Mouse (Mus musculus) heart, embryonic 11.5 days (tissue): ENCODE results near the gene C4bp. TPM values are rescaled to one million over a fixed set of nuclear protein-coding genes. Genes with fewer than 3 reads are reported as not detected.
"Not testable (repeated sequence)": the region's sequence is repeated elsewhere in the genome, so short reads cannot be mapped to it uniquely, and the experiment has no call there.

Experiments used
- ATAC-seq: fragments of 200-750 bp; cut with Nextera tagmentation; replicated peaks from 2 replicates; pipeline ENCODE4 v1.8.0; 2017; ENCODE audit warnings: moderate library complexity; ENCODE audit not compliant: insufficient number of reproducible peaks, low FRiP score, low TSS enrichment
- H3K27ac ChIP-seq: fragments of 300-500 bp; sonication (generic); 2 replicates; pipeline ENCODE4 v1.5.1; 2014; ENCODE audit warnings: mild to moderate bottlenecking, low read depth, low read length
- H3K27me3 ChIP-seq: fragments of 300-500 bp; sonication (generic); 2 replicates; pipeline ENCODE4 v1.6.1; 2014; ENCODE audit warnings: mild to moderate bottlenecking, low read length, mixed read lengths; ENCODE audit not compliant: control insufficient read depth, insufficient read depth
- H3K36me3 ChIP-seq: fragments of 300-500 bp; sonication (generic); 2 replicates; pipeline ENCODE4 v1.6.1; 2014; ENCODE audit warnings: mild to moderate bottlenecking, low read length, moderate library complexity, mixed read lengths; ENCODE audit not compliant: control insufficient read depth, insufficient read depth
- H3K4me1 ChIP-seq: fragments of 300-500 bp; sonication (generic); 2 replicates; pipeline ENCODE4 v1.6.1; 2014; ENCODE audit warnings: low read length; ENCODE audit not compliant: control insufficient read depth, insufficient read depth
- H3K4me2 ChIP-seq: fragments of 300-500 bp; sonication (generic); 2 replicates; pipeline ENCODE4 v1.6.1; 2014; ENCODE audit warnings: mild to moderate bottlenecking, moderate library complexity
- H3K4me3 ChIP-seq: fragments of 300-500 bp; sonication (generic); 2 replicates; pipeline ENCODE4 v1.5.1; 2014; ENCODE audit warnings: low read depth, low read length
- H3K9ac ChIP-seq: fragments of 300-500 bp; sonication (generic); 2 replicates; pipeline ENCODE4 v1.6.1; 2014; ENCODE audit warnings: mild to moderate bottlenecking, low read depth, low read length, moderate library complexity
- H3K9me3 ChIP-seq: fragments of 300-500 bp; sonication (generic); replicated peaks from 2 replicates; pipeline ENCODE4 v1.6.1; 2016; ENCODE audit warnings: low read length; ENCODE audit not compliant: control insufficient read depth
- WGBS: fragments of 180-500 bp; shearing (Covaris S2); extraction: QIAGEN DNeasy Blood & Tissue Kit; methylation state at CpG from one replicate; pipeline ENCODE4 v1.1.7; 2014; ENCODE audit not compliant: insufficient replicate concordance; 5-methylcytosine and 5-hydroxymethylcytosine counted together
- polyA plus RNA-seq: library from polyadenylated mRNA; unstranded; fragments of >200 nt; fragmentation: Nextera tagmentation; extraction: Ambion mirVana; gene quantifications from 2 replicates; pipeline ENCODE4 v1.2.1, GENCODE M21; 2014

C4bp gene
- polyA plus RNA-seq, 1 experiment from 2014 or later: not detected

DNA sequence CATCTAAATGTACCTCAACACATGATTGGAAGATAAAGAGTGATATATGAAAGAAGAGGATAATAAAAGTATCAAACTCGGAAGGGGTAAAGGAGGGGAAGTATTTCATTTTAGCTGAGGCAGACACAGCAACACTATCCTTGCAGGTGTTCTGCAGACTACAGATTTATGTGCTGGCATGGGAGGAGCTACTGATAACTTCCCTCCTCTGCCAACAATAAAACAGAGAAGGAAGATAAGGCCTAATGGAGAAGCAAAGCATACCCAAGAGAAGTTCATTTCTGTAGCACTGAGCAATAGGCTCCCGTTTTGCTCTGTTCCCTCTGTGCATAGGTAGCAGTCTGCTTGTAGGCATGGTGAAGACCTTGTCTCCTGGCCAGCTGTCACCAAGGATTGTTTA, 19.6 kb upstream of the C4bp start:
- no peak for ATAC-seq
- Histone ChIP-seq H3K36me3 (no peaks in the 10 kb centered on the region), H3K27me3 (no peaks in the 10 kb centered on the region), H3K4me3 (no peak overlapping the region), H3K4me1 (no peaks in the 10 kb centered on the region), H3K4me2 (no peak overlapping the region), H3K27ac (no peak overlapping the region), H3K9ac (no peak overlapping the region), H3K9me3 (no peaks in the 10 kb centered on the region)
- 65% methylated on average over 2 of the region's 2 CpGs for WGBS

DNA sequence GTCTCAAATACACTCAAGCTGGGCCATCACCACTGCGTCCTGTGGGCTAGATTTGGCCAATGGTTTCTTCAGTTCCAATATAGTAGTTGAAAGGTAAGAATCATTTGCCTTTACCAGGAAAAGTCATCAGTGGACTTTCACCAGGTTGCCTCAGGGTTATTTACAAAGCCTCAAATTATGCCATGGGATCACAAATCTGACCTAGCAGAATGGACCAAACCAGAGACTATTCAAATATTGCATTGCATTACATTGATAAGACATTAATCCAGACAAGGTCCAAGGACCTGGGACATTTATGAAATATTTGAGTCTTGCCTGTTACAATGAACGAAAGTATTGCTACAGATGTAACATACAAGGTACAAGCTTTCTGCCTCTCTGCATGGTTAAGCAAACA, 17.1 kb upstream of the C4bp start:
- Histone ChIP-seq H3K4me2 (no peak overlapping the region), H3K36me3 (no peaks in the 10 kb centered on the region)
- WGBS: 73% methylated on average over 2 of the region's 2 CpGs

DNA sequence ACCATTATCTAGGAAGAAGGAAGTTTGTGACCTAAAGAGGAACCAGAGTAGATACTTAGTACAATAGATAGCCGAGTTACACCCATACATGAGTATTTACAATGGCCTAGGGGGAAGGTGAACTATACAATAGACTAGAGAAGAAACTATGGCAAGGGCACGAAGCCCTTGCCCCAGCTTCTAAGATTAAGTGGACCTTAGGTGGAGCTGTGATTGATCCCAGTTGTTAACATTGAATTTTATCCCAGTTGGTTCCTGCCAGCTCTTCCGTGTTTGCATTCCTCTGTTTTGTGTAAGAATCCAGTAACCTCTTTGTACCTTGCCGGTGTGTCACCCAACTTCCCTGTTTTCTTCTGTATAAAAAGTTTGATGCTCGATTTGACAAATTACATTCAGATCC, 2.1 kb upstream of the C4bp start:
- not testable (repeated sequence) for H3K9me3 ChIP-seq, H3K4me3 ChIP-seq, H3K27ac ChIP-seq, H3K27me3 ChIP-seq, H3K36me3 ChIP-seq, H3K4me1 ChIP-seq, H3K4me2 ChIP-seq, ATAC-seq, H3K9ac ChIP-seq
- 75% methylated on average over 5 of the region's 5 CpGs for WGBS

More for the DNA sequence above, 17.1 kb upstream of the C4bp start:
- ATAC-seq: no peak
- H3K27me3 ChIP-seq: no peaks in the 10 kb centered on the region
- no peak overlapping the region for H3K4me3 ChIP-seq
- no peaks in the 10 kb centered on the region for H3K4me1 ChIP-seq
- no peak overlapping the region for H3K27ac ChIP-seq
- H3K9ac ChIP-seq: no peak overlapping the region
- H3K9me3 ChIP-seq: no peaks in the 10 kb centered on the region

DNA sequence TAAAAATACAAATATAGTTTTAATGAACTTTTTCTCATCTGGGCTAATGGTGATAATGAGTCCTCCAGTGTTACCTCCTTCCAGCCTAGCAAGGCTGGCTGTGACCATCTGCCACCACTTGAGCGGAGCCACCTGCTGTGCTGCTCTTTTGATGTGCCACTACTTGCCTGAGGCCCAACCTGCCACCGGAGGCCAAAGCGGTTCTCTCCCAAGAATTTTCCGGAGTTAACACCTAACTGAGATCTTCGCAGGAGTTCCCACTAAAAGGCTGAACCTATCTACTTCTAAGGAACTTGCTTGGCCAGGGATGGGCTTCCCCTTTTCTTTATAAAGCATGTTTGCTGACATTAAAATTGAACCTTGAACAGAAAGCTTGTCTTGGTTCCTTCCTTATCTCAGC, 1.8 kb downstream of the C4bp start:
- H3K9ac ChIP-seq, H3K4me2 ChIP-seq, ATAC-seq, H3K4me3 ChIP-seq, H3K27ac ChIP-seq, H3K27me3 ChIP-seq, H3K4me1 ChIP-seq, H3K9me3 ChIP-seq, H3K36me3 ChIP-seq: not testable (repeated sequence)
- WGBS: 26% methylated on average over 5 of the region's 5 CpGs

DNA sequence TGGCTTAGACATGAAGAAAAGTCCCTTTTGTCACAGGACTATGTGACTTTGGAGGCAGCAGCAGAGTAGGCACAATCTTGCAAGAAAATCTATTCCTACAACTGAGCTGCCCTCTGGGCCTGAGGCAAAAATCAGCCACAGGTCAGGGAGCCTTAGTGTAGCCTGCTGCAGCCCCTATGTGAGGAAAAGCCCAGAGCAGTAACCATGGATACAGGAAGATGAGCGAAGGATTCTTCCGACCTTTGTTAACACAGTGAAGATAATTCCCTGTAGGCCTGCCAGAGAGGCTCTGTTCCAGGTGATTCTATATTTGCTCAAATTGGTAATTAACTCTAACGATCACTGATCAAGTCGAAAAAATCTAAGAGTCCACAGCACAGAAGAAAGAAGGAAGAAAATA, 17.3 kb downstream of the C4bp start:
- Histone ChIP-seq H3K9me3 (no peaks in the 10 kb centered on the region), H3K9ac (no peak overlapping the region), H3K4me2 (no peak overlapping the region), H3K36me3 (no peaks in the 10 kb centered on the region), H3K4me1 (no peaks in the 10 kb centered on the region), H3K4me3 (no peak overlapping the region), H3K27ac (no peak overlapping the region), H3K27me3 (no peaks in the 10 kb centered on the region)
- ATAC-seq: no peak
- whole genome bisulfite sequencing: 69% methylated on average over 4 of the region's 4 CpGs

DNA sequence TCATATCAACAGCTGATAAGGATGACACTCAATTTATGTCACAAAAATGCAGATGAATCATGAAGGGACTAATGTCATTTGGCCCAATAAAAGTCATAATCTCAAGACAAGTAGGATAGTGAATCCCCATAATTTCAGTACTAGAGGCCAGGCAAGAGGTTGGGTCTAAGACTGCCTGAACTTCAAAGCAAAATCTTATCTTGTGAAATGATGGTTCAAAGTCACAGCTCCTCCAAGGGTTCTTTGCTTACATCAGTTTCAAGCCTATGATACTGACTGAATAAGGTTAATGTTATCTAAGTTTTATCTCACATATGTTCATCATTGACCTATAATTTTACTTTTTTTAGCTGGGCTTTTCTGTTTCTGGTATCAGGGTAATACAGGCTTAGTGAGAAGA, 20.5 kb downstream of the C4bp start:
- no peak overlapping the region for H3K4me3 ChIP-seq
- no peak overlapping the region for H3K27ac ChIP-seq
- H3K9me3 ChIP-seq: no peaks in the 10 kb centered on the region
- no peak overlapping the region for H3K4me2 ChIP-seq
- no peaks in the 10 kb centered on the region for H3K36me3 ChIP-seq
- H3K4me1 ChIP-seq: no peaks in the 10 kb centered on the region
- H3K27me3 ChIP-seq: no peaks in the 10 kb centered on the region
- ATAC-seq: no peak
- no peak overlapping the region for H3K9ac ChIP-seq

DNA sequence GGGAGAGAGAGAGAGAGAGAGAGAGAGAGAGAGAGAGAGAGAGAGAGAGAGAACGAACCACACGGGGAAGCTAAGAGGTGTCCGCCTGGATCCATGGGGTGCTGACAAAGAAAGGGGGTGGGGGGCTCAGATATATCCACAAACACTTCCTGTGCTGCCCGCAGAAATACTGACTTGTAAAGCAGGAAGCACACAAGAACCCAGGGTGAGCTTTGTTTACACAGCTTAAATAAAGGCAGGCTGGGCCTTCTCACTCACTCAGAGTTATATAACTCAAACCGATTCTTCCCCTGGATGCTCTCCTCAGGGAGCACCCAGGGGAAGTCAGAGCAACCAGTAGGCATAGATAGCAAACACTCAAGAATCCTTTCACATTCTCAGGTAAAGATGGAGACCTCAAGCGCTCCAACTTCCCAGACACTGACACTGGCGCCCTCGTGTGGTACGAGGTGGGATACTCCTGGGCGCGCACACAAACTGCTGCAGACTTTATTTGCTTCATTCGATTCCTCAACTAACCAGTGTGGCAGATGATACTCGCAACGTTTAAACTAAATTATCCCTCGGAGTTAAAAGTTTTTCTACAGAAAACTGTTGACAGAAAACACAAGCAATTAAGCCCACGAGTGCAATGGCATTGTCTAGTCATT, 27.5 kb downstream of the C4bp start:
- no peaks in the 10 kb centered on the region for H3K27me3 ChIP-seq
- H3K9ac ChIP-seq: no peak overlapping the region
- no peaks in the 10 kb centered on the region for H3K4me1 ChIP-seq
- no peak overlapping the region for H3K27ac ChIP-seq
- ATAC-seq: no peak
- peak overlapping the region; percentile 29; the same call in 1 of the 2 replicates for H3K4me2 ChIP-seq
- no peaks in the 10 kb centered on the region for H3K9me3 ChIP-seq
- 22% methylated on average over 16 of the region's 16 CpGs for WGBS
- no peak overlapping the region for H3K4me3 ChIP-seq
- no peaks in the 10 kb centered on the region for H3K36me3 ChIP-seq

DNA sequence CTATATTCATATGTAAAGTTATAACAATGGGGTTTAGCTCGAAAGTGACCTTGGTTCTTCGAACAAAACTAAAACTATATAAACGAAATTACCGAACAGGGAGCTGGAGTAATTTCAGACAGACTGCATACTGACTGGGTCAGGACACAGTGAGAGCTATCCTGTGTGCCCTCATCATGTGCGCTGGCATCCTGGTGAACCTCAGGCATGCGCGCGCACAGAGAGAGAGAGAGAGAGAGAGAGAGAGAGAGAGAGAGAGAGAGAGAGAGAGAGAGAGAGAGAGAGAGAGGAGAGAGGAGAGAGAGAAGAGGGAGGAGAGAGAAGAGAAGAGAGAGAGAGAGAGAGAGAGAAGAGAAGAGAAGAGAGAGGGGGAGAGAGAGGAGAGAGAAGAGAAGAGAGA, 28.1 kb downstream of the C4bp start:
- H3K9ac ChIP-seq: no peak overlapping the region
- no peak for ATAC-seq
- no peaks in the 10 kb centered on the region for H3K9me3 ChIP-seq
- no peak overlapping the region for H3K4me3 ChIP-seq
- WGBS: 76% methylated on average over 8 of the region's 8 CpGs
- H3K4me2 ChIP-seq: no peak overlapping the region
- no peaks in the 10 kb centered on the region for H3K4me1 ChIP-seq
- no peaks in the 10 kb centered on the region for H3K36me3 ChIP-seq
- H3K27me3 ChIP-seq: no peaks in the 10 kb centered on the region
- no peak overlapping the region for H3K27ac ChIP-seq

DNA sequence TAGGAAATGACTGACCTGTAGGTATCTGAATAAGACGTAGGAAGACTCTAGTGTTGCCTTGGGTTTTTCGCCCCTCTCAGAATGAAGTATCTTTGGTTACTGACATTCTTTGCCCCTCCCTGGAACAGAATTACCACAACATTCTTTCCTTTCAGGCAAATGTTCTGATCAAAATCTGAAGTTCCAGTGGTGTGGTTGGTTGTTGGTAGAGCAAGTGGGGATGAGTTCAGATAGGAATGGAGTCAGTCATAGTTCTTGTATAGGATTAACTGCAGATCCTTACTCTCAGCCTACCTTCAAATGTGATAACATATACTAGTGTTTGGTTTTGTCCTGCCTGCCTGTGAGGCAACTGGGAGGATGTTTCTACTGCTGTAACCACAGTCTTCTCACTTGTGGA, 31.9 kb downstream of the C4bp start, which contains the start of gene Zp3r:
Gene Zp3r (minus strand): TSS at position 101 of the 400 bp plus-strand sequence.
- ATAC-seq: no peak
- Histone ChIP-seq H3K9ac (no peak within 1 kb of the TSS), H3K9me3 (no peaks in the 10 kb centered on the region), H3K27me3 (no peaks in the 10 kb centered on the region), H3K27ac (no peak within 1 kb of the TSS), H3K4me2 (no peak within 1 kb of the TSS), H3K4me3 (no peak within 1 kb of the TSS), H3K36me3 (no peaks in the 10 kb centered on the region), H3K4me1 (no peaks in the 10 kb centered on the region)
- WGBS: 79% methylated on average over 2 of the region's 2 CpGs
